Mouse (Mus musculus): Measurements from ENCODE around the gene Abl1.

DNA sequence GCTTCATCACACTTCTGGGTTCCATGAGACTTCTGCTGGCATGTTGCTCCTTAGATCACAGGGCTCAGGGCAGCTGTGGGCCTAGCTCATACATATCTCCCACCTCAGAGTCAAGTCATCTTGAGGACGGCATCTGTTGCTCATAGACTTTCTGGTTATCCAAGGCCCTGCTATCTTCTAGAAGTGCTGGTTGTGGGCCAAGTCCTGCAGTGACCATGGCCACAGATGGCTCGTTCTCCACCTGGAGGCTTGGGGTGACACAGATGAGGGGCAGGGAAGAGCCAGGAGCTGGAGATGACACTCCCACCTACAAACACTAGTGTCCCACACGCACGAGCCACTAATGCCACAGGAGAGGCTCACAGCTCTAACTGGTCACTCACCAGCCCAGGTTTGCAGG lies 125.5 kb downstream of the Abl1 start:
- TF ChIP-seq POLR2A (IDR thresholded peaks at IDR 0.05; ENCODE audit: borderline replicate concordance, control insufficient read depth, low read depth, low read length) (no peak), CTCF (IDR thresholded peaks at IDR 0.05; ENCODE audit: control insufficient read depth, insufficient read depth, low read length) (no peak)
